Mouse (Mus musculus) erythroid progenitor cell, adult 5-6 weeks (primary cell): Measurements from ENCODE around the gene Ddah1. TPM values are rescaled to one million over a fixed set of nuclear protein-coding genes. Genes with fewer than 3 reads are reported as not detected.

ENCODE experiments used
- ATAC-seq: replicated peaks from 2 replicates; pipeline ENCODE4 v1.8.0; 2016; ENCODE audit warnings: moderate number of reproducible peaks, mild to moderate bottlenecking, moderate TSS enrichment, inconsistent platforms; ENCODE audit not compliant: poor library complexity, low FRiP score, severe bottlenecking
- total RNA-seq, 2 experiments: library from RNA; stranded (forward) in 1 of 2; stranded (reverse) in 1 of 2; fragments of 150-400 nt in 1 of 2; fragments of 186-747, 209-891 nt in 1 of 2; gene quantifications; 2 replicates each; pipeline versions ENCODE4 v1.2.3 to v1.2.4; 2015 to 2017; ENCODE audit warnings: low replicate concordance in 2 of 2

The Ddah1 gene
- total RNA-seq, 2 experiments from 2014 or later = not detected

DNA sequence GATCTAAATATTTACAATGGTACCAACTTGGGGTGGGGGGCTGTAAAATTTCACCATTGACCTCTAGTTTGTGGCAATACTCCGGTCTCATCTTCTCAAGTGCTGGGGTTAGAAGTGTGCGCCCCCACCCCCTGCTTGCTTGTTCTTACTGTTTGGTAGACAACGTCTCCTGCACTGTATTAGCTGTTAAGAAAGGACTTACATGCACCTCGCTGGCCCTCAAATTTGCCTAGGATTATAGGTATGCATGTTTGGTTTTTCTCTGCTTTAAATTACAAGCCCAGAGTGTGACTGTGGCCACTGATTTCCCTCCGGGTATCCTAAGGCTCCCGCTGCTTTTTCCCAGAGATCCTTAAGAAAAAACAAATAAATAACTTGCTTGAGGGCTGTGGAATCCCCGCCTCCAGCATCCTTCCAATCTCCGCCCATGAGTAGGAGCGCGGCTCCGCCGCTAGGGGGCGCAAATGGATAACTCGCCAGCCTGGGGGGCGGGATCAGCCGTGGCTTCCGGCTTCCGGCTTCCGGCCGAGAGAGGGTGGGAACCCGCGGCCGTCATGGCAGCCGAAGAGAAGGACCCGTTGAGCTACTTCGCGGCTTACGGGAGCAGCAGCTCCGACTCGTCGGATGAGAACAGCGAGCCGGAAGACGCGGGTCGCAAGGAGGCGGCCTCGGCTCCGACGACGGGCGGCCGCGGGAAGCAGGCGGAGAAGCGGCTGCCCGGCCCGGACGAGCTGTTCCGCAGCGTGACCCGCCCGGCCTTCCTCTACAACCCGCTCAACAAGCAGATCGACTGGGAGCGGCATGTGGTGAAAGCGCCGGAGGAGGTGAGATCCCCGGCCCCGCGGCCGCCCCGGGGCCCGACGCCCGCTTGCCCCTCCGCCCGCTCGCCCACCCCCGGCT, 179.3 kb downstream of the Ddah1 start, which contains the start of gene 2410004B18Rik:
TSS of gene 2410004B18Rik (plus strand) at position 510 of the 900 bp plus-strand sequence.
- ATAC-seq = peak; percentile 94

DNA sequence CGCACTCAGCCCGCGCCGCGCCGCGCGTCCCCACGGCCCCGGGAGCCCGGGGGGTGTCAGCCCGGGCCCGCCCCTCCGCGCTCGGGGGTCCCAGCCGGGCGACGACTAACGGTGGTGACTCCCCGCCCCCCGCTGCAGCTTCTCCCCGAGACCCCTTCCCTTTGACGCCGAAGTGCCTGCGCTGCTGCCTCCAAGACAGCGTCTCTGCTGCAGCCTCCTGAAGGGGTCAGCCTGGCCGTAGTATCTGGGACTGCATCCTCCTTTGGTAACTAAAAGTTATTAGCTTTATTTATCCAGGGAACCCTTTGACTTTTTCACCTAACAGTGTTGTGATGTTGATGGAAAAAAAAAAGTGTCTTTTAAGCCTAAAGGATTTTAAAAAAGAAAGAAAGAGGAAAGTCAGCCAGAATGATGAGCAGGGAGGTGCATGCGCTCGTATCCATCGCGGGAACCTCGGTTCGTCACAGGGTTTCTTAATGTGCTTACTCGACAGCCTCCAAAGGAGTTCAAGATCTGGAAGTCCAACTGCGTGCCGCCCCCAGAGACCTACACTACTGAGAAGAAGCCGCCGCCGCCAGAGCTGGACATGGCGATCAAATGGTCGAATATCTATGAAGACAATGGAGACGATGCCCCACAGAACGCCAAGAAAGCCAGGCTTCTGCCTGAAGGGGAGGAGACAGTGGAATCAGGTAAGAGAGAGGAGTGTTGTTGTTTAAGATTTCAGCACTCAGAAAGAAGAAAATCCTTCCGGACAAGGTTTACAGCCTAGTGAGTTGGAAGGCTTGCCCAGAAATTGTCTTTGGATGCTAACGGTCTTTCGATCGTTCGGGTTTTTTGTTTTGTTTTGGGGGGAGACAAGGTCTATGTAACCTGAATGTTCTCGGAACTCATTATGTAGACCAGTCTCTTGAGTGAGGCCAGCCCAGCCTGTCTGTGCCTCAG, 180.2 kb downstream of the Ddah1 start:
- no peak for ATAC-seq

DNA sequence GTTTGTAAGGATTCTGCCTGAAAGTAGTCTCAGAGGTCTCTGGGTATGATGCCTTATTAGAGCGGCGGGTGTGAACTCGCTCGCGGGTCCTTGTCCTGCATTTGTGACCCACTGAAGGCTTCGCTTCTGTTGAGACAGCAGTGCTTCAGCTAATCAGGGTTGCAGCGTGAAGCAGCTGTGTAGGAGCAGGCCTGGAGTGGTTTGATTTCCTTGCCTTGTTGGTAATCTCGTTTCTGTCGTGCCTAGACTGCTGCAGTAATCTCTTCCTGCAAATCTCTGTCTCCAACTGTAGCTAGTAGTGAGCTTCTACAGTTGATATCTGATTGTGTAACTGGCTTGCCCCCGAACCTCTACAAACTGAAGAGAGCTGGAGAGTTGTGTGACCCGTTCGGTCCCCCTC, 180.9 kb downstream of the Ddah1 start:
- ATAC-seq = no peak

DNA sequence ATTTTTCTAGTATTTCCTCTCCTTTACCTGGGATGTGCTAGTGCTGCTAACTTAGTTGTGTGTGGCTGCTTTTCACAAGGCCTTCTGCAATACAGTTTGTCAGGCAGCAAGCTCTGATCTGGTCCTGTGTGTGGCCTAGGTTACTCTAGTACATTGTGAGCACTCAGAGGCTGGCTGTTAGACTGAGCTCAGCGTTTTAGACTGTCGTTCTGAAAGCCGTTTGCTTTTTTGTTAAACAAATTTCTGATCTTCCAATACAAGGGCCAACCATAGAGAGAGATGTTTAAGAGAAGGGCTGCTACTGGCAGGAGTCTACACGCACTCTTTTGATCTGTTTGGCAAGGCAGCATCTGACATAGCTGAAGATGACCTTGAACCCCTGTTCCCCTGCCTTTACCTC, 181.5 kb downstream of the Ddah1 start:
- no peak for ATAC-seq

DNA sequence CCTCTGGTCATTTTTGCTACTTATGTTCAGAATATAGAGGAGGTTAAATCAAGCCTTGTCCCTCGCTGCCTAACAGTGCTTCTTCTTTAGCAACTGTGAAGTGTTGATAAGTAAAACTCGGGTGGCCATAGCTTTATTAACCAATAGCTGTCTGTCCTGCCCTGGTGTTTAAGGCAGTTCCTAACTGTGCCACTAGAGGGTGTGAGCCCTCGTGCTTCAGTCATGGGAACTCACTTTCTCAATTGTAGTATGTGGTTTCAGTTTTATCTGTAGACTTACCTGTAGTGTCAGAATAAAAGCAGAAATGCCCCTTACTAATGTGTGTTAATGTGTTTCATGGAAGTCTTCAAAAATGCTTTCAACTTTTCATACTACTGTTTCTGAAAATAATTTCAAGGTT, 183.5 kb downstream of the Ddah1 start:
- ATAC-seq = peak; percentile 67

Other genes starting within 250 kb of the Ddah1 start
- gene Znhit6, start 182.5 kb upstream of the Ddah1 start, total RNA-seq (2015; ENCODE audit: low replicate concordance) = 4.7 and 6.7 TPM in 2 replicates
- 0.23 and 6.5 TPM in 2 replicates for gene Znhit6, start 182.5 kb upstream of the Ddah1 start, total RNA-seq (2017; ENCODE audit: low replicate concordance)
- gene Ccn1, start 108.7 kb upstream of the Ddah1 start, total RNA-seq (2015; ENCODE audit: low replicate concordance) = not detected in 2 replicates
- gene Ccn1, start 108.7 kb upstream of the Ddah1 start, total RNA-seq (2017; ENCODE audit: low replicate concordance) = not detected in 2 replicates
- 13.4 and 31.7 TPM in 2 replicates for gene Bcl10, start 164.1 kb downstream of the Ddah1 start, total RNA-seq (2015; ENCODE audit: low replicate concordance)
- gene Bcl10, start 164.1 kb downstream of the Ddah1 start, total RNA-seq (2017; ENCODE audit: low replicate concordance) = 9.5 and 26.3 TPM in 2 replicates
- 27.0 and 27.7 TPM in 2 replicates for gene 2410004B18Rik, start 179.3 kb downstream of the Ddah1 start, total RNA-seq (2015; ENCODE audit: low replicate concordance)
- 11.3 and 14.4 TPM in 2 replicates for gene 2410004B18Rik, start 179.3 kb downstream of the Ddah1 start, total RNA-seq (2017; ENCODE audit: low replicate concordance)
- not detected in 2 replicates for gene Syde2, start 229.2 kb downstream of the Ddah1 start, total RNA-seq (2015; ENCODE audit: low replicate concordance)
- gene Syde2, start 229.2 kb downstream of the Ddah1 start, total RNA-seq (2017; ENCODE audit: low replicate concordance) = 0.39 TPM in 1 of 2 replicates, not detected in the other